In the genomic region with DNA sequence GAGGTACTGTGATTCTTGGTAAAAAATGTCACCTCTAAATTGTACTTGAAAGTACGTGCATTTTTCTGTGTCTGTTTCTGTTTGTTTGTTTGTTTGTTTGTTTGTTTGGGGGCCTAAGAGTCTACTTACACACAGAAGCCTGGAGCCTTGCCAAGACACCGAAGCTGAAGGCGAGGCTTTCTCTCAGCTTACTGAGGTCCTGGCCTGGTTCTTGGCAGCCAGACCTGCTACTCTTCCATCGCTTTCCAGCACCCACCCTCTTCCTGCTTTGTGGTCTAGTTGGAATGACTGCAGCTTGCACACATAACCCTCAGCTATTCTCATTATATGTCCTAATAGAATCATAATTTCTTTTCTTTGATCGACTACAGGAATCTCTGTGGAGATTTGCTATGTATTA, we compare ENCODE assay signal across 11 mouse cellular contexts.
DNase-seq lines count a peak whose midpoint lies in the region; ATAC-seq and TF ChIP-seq lines count a peak whose summit lies in the region.
"Had no signal": no experiment of that assay in that cellular context is flagged by ENCODE, and none has a peak within 500 bp of the region (broad histone marks: within the 10 kb centered on the region; RNA-seq: fewer than 3 reads in every experiment).

No protein-coding gene starts in this region.

- H3K36me3 ChIP-seq in embryonic facial prominence, embryonic 14.5 days (ENCODE audit: control insufficient read depth, insufficient read depth, low read length), result 0 out of 2 replicates have a peak, but pooled peaks cover 12% of the 10 kb centered on the region
- peaks cover 23% of the 10 kb centered on the region for H3K36me3 ChIP-seq in embryonic facial prominence, embryonic 10.5 days (replicated peaks)
- peaks cover 11% of the 10 kb centered on the region; the same call in 1 of the 2 replicates for H3K36me3 ChIP-seq in kidney, postnatal 0 days (ENCODE audit: insufficient read depth, low read length)
- peaks cover 18% of the 10 kb centered on the region for H3K36me3 ChIP-seq in kidney, embryonic 15.5 days

- no peak overlapping the region for H3K9ac ChIP-seq in embryonic facial prominence, embryonic 14.5 days (ENCODE audit: low read depth, low read length)
- H3K9ac ChIP-seq in kidney, postnatal 0 days (ENCODE audit: low read depth, low read length), result no peak overlapping the region
- H3K9ac ChIP-seq in kidney, embryonic 15.5 days, result no peak overlapping the region
- H3K9ac ChIP-seq: limb, embryonic 13.5 days had no signal

- no peaks in the 10 kb centered on the region; the same call in 1 of the 2 replicates for H3K4me1 ChIP-seq in embryonic facial prominence, embryonic 14.5 days (ENCODE audit: control insufficient read depth, insufficient read depth, low read length)
- H3K4me1 ChIP-seq in embryonic facial prominence, embryonic 10.5 days, result peaks cover 2% of the 10 kb centered on the region; the same call in 1 of the 2 replicates
- no peaks in the 10 kb centered on the region for H3K4me1 ChIP-seq in kidney, postnatal 0 days (replicated peaks; ENCODE audit: insufficient read depth, low read length)
- H3K4me1 ChIP-seq in kidney, embryonic 15.5 days, result peaks cover 7% of the 10 kb centered on the region

- no peak for TF ChIP-seq CTCF in kidney, postnatal 0 days (IDR thresholded peaks at IDR 0.05; ENCODE audit: low read depth)

- DNase-seq in embryonic facial prominence, embryonic 14.5 days (ENCODE audit: low spot score), result peak; percentile 78
- no peak for DNase-seq in embryonic facial prominence, embryonic 10.5 days (ENCODE audit: low spot score)
- peak; percentile 30 for DNase-seq in kidney, postnatal 0 days (ENCODE audit: low spot score)
- DNase-seq in 3T3-L1 (ENCODE audit: low read depth, low spot score), result peak; percentile 43
- peak; percentile 21 for DNase-seq in gastrocnemius, postnatal 14 days
- DNase-seq in B cell, adult 2 months, result no peak
- no peak for DNase-seq in neural tube, embryonic 10.5 days (ENCODE audit: extremely low spot score, low spot score)

- no peaks in the 10 kb centered on the region for H3K27me3 ChIP-seq in embryonic facial prominence, embryonic 14.5 days (replicated peaks; ENCODE audit: control insufficient read depth, insufficient read depth, low read length)
- no peaks in the 10 kb centered on the region for H3K27me3 ChIP-seq in embryonic facial prominence, embryonic 10.5 days (replicated peaks; ENCODE audit: low read depth, poor library complexity, severe bottlenecking)
- no peaks in the 10 kb centered on the region for H3K27me3 ChIP-seq in kidney, postnatal 0 days (ENCODE audit: insufficient read depth, low read length)
- H3K27me3 ChIP-seq in kidney, embryonic 15.5 days, result no peaks in the 10 kb centered on the region
- H3K27me3 ChIP-seq: CH12.LX; limb, embryonic 13.5 days had no signal

- intact Hi-C loops in gastrocnemius, postnatal 14 days (cut with DNase I; ENCODE audit: low total_unique reads), result no loop called here

- 56% methylated on average over 5 of the region's 5 CpGs for WGBS in embryonic facial prominence, embryonic 14.5 days
- WGBS in embryonic facial prominence, embryonic 10.5 days, result 94% methylated on average over 5 of the region's 5 CpGs
- WGBS in kidney, postnatal 0 days, result 58% methylated on average over 5 of the region's 5 CpGs
- 67% methylated on average over 5 of the region's 5 CpGs for WGBS in kidney, embryonic 15.5 days

- H3K4me3 ChIP-seq in embryonic facial prominence, embryonic 14.5 days (ENCODE audit: low read depth, low read length), result no peak overlapping the region
- H3K4me3 ChIP-seq in embryonic facial prominence, embryonic 10.5 days, result no peak overlapping the region
- H3K4me3 ChIP-seq in kidney, postnatal 0 days (replicated peaks; ENCODE audit: low read depth, low read length), result no peak overlapping the region
- H3K4me3 ChIP-seq in kidney, embryonic 15.5 days (replicated peaks), result no peak overlapping the region
- H3K4me3 ChIP-seq: heart, adult 2 months; limb, embryonic 13.5 days had no signal

- no peak overlapping the region for H3K27ac ChIP-seq in embryonic facial prominence, embryonic 14.5 days (replicated peaks; ENCODE audit: low read depth, low read length)
- H3K27ac ChIP-seq in embryonic facial prominence, embryonic 10.5 days (replicated peaks), result no peak overlapping the region
- H3K27ac ChIP-seq in kidney, postnatal 0 days, result no peak overlapping the region
- H3K27ac ChIP-seq in kidney, embryonic 15.5 days, result no peak overlapping the region
- H3K27ac ChIP-seq: heart, adult 2 months; limb, embryonic 13.5 days had no signal

- H3K9me3 ChIP-seq in embryonic facial prominence, embryonic 14.5 days (ENCODE audit: control insufficient read depth, low read length), result no peaks in the 10 kb centered on the region
- H3K9me3 ChIP-seq in embryonic facial prominence, embryonic 10.5 days, result no peaks in the 10 kb centered on the region
- no peaks in the 10 kb centered on the region for H3K9me3 ChIP-seq in kidney, postnatal 0 days (replicated peaks; ENCODE audit: low read length)
- no peaks in the 10 kb centered on the region for H3K9me3 ChIP-seq in kidney, embryonic 15.5 days (replicated peaks)
- H3K9me3 ChIP-seq: limb, embryonic 13.5 days had no signal

- no peak overlapping the region for H3K4me2 ChIP-seq in embryonic facial prominence, embryonic 14.5 days (ENCODE audit: low read depth, low read length)
- H3K4me2 ChIP-seq in kidney, postnatal 0 days (ENCODE audit: low read length), result no peak overlapping the region
- no peak overlapping the region for H3K4me2 ChIP-seq in kidney, embryonic 15.5 days
- H3K4me2 ChIP-seq: limb, embryonic 13.5 days had no signal

- no peak for ATAC-seq in embryonic facial prominence, embryonic 14.5 days (ENCODE audit: low read depth)
- no peak for ATAC-seq in kidney, postnatal 0 days (replicated peaks; ENCODE audit: low FRiP score, low read depth)
- ATAC-seq in kidney, embryonic 15.5 days (replicated peaks; ENCODE audit: low FRiP score), result no peak

Comparison
In these comparisons a context has a peak if more than half of its experiments do, and no peak if none do; other contexts are left out.
1. DNase-seq: peak in embryonic facial prominence, embryonic 14.5 days (single experiment), kidney, postnatal 0 days (single experiment), 3T3-L1 (single experiment) and gastrocnemius, postnatal 14 days (single experiment); none in embryonic facial prominence, embryonic 10.5 days (single experiment), B cell, adult 2 months (0 of 2) and neural tube, embryonic 10.5 days (single experiment).